Mouse (Mus musculus): ENCODE results near the gene Grhpr. TPM values are rescaled to one million over a fixed set of nuclear protein-coding genes. Genes with fewer than 3 reads are reported as not detected.
A peak's percentile ranks its signal among the peaks of the same experiment; 100 is the strongest.
"Not testable (repeated sequence)": the region's sequence is repeated elsewhere in the genome, so short reads cannot be mapped to it uniquely, and the experiment has no call there.

Gene Grhpr
- total RNA-seq, 2 experiments from 2014 or later, result 7.9 to 11.8 TPM

DNA sequence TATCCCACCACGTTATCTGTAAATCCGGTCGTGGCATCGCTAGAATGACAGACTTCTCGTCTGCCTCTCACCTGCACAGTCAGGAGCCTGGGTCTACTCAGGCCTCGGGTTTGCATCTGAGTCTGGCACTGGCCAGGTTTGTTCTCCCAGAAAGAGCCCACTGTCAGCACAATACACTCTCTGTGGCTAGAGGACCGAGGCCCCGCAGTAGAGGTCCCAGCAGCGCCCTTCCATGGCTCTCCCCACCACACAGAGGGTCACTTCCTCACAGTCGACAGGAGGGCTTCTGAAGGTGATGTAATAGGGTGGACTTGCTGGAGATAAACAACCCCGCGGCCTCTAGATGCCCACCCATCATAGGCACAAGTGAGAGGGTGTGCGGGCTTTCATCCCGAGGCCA, 7.3 kb upstream of the Grhpr start:
- ATAC-seq (replicated peaks; ENCODE audit: poor library complexity), result peak; percentile 5; the same call in 1 of the 2 replicates

DNA sequence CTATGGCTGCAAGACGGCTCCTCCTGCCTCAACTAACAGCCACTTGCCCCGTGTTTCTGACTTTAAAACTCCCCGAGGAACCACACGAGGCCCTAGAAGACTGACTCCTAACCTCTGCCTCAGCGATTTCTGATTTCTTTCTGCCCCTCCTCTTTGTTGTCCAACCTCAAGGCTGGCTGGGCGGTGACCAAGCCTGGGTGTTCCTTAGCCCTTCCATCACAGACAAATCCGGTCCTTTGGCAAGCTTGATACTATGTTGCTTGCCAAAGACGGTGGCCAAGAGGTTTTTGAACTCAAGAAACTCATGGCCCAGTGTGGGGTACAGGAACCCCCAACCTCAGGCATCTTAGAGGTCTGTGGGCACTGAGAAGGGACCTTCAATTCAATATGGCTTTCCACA, 6.9 kb upstream of the Grhpr start:
- ATAC-seq (replicated peaks; ENCODE audit: poor library complexity), result no peak

DNA sequence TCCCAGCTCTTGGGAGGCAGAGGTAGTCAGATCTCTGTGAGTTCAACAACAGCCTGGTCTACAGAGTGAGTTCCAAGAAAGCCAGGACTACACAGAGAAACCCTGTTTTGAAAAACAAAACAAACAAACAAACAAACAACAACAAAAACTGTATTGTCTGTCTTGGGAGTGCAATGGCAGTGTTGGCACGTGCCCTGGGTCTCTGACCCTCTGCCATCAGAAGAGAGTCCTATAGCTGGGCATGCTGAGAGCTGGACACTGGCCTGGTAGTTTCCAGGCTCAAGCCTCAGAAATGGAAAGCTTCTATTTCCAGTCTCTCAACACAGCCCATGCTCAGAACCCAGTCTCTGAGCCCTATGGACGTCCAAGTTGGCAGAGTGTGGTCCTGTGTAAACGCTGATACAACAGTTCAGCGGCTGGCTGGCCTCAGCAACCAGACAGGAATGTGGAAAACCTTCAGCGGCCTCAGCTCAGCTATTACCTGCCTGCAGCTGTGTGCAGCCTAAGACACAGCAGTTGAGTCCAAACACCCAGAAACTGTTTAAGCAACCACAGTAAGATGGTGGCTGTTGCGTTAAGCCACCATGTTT, 5.1 kb upstream of the Grhpr start:
- no peak for ATAC-seq (replicated peaks; ENCODE audit: poor library complexity)

DNA sequence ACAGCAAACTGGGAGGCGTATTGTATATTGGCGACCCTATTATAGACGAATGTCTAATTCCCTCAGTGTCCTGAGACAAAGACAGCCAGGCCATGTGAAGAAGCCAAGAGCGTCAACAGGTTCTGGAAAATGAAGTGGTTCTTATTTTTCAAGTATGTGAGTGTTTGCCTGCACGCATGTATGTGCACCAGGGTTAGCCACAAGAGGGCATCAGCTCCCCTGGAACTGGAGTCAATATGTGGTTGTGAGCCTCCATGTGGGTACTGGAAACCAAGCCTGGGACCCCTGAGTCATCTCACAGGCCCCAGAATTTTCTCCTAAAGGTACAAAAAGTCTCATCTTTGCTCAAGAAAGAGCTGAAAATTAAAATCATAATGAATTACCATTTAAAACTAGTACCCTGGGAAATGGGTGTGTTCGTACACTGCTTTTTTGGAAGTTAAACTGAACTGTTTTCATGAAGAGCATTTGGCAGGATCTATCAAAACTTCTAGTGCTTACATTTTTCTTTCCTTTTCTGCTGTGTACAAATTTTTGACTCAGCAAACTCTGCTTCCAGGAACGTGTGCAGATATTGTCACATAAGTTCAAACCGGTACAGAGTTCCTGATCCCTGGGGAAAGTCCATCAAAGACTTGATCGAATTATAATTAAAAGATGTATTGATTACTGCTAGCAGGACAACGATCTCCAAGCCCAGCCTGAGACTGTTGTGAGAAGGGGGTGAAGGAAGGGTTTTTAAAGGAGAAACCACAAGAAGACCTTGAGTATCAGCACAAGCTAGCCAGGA, 4.1 kb upstream of the Grhpr start:
- ATAC-seq (replicated peaks; ENCODE audit: poor library complexity), result no peak

DNA sequence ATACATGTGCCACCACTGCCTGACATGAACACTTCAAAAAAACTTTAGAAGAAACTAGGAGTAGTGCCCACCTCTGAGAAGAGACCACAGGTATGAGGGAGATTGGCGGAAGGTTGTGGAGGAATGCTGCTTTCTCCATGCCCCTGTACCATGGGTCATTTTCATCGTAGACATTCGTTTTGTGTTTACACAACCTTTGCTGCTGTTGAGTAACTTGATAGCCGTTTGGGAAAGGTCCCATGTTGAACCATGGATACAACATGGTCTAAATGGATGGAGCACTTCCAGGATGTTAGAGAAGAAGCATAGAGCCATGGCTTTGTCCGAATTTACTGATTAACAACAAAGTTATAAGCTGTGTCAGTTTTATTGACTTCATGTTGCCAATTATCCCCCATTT, 3.0 kb upstream of the Grhpr start:
- no peak for ATAC-seq (replicated peaks; ENCODE audit: poor library complexity)

DNA sequence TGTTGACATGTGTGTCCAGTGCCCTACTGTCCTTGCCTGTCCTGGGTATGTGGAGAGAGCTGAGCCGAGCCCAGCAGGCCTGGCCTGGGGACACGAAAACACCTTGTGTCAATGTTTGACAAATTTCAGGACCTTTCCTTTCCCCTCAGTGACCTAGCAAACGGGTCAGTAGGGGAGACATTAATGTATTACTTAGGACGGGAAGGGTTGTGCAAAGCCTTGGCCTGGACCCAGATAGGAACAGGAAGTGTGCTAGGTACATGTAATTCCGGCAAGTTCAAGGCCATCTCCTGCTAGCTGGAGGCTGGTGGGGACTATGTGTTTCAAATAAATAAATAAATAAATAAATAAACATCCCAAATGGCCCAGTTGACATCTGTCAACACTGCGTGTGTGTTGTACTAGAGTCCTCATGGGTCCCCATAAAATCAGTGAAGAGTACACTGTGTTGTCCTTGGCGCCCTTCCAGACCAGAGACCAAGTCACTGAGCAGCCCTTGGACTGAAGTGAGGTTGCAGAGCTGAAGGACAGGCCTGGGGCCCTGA, 1.3 kb upstream of the Grhpr start:
- ATAC-seq (replicated peaks; ENCODE audit: poor library complexity), result no peak

DNA sequence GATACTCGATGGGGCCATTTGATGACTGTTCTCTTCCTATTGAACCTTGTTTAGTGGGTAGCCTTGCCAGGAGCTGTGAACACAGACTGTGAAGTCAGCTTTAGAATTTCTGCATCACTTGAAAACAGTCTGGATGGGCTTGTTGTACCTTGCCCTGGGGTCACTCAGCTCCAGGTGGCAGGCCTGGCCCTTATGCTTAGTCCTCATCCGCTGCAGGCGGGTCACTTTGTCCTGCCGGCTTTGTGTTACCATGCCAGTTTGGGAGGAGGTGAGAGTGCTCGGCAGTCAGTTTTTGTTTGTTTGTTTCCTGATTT, 736 bp downstream of the Grhpr start:
- ATAC-seq (replicated peaks; ENCODE audit: poor library complexity), result no peak

DNA sequence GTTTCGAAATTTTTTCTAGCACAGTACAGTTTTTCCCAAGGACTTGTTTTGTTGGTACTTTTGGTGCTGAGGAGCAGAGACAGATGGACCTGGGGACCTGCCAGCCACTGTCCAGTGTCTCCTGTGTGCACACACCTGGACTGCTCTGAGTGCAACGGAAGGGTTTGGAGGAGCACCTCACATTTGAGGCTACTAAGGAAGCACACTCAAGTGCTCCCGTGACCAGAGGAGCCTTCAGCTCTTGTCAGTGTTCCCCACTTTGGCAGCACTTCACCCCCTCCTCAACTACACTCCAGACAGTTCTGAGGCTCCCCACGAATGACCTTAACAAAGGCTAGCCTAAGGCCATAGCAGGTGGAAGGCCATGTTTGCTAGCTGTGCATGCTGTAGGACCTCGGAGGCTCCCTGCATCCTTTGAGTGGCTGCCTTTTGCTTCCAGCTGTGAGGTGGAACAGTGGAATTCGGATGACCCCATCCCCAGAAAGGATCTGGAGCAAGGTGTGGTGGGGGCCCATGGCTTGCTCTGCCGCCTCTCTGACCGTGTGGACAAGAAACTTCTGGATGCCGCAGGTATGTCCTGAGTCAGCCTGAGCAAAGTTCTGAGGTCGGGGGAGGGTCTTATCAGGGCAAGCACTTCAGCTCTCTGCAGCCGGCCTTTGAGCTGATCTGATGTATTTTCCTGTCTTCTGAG, 1.4 kb downstream of the Grhpr start:
- ATAC-seq (replicated peaks; ENCODE audit: poor library complexity), result no peak

DNA sequence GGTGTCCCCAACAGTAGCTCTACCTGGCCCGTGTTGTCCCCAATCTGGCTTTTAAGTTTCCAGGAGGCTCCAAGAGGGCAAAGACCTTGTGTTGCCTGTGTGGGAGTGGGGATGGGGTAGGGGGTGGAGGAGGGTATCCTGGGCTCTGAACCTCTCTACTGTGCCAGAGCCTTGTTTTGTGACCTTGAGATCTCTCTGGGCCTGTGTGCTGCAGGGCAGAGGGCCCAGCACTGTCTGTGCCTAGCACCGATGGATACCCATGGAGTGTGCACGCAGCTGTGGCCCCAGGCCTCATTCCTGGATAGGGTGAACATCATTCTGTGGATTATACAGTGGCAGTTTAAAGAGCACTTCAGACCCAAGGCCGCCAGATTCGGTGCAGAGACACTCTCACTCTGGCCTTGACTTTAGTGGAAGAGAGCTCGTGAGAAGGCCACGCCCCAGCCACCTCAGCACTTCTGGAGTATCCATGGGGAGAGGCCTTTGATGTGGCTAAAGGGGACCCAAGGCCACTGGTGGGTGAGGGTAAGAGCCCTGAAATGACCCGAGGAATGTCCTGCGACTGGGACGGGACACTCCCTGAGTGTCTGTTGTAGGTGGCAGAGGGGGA, 2.0 kb downstream of the Grhpr start:
- ATAC-seq (replicated peaks; ENCODE audit: poor library complexity), result no peak

DNA sequence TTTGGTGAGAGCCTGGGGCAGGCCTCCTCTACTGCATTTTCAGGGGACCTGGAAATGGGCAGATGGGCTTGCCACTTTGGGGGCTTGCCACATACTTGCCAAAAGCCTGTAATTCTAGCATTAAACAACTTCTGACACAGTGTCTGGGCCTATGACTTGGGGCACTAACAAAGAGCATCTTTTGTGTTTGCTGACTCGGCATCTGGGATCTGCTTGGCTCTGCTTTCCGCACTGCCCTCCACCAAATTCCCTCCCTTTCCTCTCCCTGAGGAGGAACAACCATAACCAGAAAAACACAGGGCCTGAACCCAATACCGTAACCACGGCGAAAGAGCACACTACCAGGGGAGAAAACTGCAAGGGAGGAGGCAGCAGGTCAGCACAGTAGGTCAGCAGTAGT, 9.4 kb downstream of the Grhpr start:
- ATAC-seq (replicated peaks; ENCODE audit: poor library complexity), result no peak

DNA sequence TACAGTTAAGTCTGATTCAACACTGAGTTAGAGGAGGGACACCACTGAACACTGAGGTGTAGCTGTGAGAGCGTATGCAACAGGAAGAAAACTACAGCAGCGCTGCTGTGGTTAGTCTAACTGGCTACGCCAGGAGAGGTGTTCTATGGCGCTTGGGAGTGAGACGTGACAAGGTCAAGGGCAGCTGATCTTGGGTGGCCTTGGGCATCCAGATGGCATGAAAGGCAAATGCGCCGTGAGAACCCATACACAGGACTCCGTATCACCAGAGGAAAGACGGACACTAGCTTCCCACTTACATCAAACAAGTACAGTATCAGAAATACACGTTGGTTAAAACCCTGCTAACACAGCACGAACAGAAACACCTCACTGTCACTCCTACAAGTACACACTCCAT, 11.1 kb downstream of the Grhpr start:
- not testable (repeated sequence) for ATAC-seq (replicated peaks; ENCODE audit: poor library complexity)

DNA sequence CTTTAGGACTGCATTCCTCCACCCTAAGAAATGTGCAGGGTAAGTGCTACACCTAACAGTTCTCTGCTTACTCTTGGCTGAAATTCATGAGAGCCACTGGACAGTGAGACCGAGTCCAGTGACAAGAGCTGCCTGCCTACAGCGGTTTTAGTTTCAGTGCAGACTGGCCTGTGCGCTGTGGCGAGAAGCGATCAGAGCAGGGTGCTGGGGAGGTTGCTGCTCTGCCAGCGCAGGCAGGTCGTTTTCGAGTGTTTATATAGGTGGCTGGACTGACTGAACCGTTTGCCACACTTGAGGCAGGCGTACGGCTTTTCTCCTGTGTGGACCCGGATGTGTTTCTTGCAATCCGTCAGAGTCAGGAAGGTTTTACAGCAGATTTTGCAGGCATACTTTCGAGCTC, 12.0 kb downstream of the Grhpr start:
- ATAC-seq (replicated peaks; ENCODE audit: poor library complexity), result not testable (repeated sequence)

DNA sequence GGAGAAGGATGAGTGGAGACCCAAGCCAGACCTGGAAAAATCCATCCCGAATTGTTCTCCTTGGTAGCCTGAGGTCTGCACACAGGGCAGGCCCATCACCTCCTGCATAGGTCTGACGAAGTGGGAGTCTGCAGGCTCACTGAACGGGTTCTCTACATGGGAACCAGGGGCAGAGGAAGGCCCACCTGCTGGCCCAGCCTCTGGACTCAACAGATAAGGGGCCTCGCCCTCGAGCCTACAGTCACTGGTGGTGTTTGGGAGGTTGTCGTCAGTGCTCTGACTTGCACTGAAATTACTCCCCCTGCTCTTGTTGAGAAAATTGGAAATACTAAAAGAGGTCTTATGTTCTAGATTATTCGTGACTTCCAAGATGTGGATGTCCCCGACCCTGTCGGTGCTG, 12.7 kb downstream of the Grhpr start:
- peak; percentile 99 for ATAC-seq (replicated peaks; ENCODE audit: poor library complexity)

DNA sequence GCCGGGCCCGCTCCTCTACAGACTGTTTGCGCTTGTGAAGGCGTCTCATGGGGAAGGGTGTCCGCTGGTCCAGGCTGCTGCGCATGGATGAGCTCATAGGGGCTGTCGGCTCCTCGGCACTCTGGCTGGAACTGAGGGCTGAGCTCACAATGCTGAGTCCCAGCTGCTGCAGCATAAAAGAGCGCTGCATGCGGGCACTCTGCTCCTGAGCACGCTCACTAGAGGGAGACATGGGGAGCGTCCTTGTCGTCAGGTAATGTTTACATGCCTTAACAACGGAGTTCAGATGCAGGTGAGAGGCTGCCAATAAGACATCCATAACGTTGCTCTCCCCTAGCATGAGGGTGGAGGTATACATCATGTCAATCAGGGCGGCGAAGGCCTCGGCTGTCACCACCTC, 13.6 kb downstream of the Grhpr start:
- ATAC-seq (replicated peaks; ENCODE audit: poor library complexity), result no peak

DNA sequence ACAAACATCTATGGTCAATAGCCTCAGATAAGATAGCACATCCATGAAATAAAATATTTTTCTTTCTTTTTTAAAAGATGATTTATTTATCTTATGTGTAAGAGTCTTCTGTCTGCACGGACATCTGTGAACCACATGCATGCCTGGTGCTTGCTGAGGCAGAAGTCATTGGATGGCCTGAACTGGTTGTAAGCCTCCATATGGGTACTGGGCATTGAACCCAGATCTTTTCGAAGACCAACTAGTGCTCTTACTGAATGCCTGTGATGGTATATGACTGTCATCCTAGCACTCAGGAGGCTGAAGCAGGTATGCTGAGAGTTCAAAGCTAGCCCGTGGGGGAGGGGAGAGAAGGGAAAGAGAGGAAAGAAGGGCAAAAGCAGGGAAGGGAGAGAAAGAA, 16.9 kb downstream of the Grhpr start:
- ATAC-seq (replicated peaks; ENCODE audit: poor library complexity), result no peak

DNA sequence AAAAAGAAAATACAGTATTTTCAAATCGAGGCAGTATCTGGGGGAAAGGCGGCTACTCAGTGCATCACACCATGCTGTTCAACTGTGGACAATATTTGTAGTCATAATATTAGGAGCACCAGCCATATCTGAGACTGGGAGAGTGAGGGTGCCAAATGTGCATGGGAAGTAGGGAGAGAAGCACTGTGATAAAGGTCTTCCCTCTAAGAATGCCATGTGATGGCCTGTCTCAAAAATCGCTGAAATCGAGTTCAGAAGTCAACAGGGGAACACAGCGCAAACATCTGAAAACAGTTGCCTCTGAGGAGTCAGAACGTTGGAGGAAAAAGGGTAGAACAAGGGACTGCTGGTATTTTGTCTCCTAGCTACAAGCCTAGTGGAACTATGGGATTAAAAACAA, 18.8 kb downstream of the Grhpr start:
- no peak for ATAC-seq (replicated peaks; ENCODE audit: poor library complexity)

DNA sequence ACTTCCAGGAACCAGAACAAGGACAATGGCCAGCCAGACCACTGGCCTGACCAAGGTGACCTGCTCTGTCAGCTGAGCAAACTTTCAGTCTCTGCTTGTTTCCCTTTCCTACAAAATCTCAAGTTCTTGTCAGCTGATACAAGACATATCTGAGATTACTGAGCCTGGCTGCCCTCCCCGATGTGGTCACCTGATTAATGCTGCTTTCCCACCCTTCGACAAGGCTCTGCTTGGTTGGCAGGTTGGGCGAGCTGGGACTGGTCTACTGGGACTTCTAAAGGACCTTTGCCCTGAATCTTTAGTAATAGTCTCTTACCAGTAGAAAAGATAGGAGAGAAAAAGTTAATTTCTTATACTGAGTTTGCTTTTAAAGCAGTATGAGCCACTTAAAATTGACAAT, 24.3 kb downstream of the Grhpr start:
- ATAC-seq (replicated peaks; ENCODE audit: poor library complexity), result no peak

DNA sequence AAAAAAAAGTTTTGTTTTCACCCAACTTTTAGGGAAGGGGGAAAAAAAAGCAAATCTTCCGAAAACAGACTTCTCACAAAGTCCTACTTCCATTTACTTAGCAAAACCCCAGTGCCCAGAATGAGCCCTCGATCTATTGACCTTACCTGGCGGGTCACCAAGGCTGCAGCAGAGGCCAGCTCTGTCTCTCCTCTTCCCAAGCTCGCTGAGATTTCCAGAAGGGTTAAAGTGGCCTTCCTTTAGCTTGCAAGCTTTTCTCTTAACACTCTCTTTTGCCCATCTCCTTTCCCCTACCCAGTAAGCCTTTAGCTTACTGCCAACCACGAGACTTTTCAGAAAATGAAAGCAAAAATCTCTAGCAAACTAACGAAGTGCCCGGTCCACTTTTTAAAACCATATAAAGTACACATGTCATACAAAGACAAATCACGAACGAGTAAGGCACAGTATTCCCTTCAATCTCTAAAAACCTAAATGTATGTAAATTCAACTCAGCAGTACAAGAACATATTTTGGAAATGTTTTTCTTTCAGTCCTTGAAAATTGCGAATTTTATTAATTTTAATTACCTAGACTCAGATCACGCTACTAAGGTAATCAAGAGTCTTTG, 29.7 kb downstream of the Grhpr start:
- no peak for ATAC-seq (replicated peaks; ENCODE audit: poor library complexity)

DNA sequence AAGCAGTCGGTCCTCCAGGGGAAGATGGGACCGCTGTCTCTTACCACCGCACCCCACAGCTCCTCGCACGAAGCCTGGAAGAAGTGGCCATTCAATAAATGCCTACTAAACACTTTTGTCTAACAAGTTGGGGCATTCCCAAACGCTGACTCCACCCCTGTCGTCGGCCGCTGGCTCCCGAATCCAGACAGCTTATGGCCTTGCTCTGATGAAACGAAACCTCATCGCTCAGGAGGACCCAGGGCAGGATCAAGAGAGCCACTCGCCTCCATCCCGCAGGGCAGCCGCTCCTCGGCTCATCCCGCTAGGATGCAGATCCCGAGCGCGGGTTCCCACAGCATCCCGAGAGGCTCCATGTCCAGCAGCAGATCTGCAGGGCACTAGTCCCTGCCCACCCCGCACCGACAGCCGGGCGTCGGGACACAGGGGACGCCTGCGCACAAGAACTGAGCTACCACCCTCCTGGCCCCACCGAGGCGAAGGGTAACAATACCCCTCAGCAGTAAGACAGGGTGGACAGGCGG, 30.4 kb downstream of the Grhpr start:
- peak; percentile 1; the same call in 1 of the 2 replicates for ATAC-seq (replicated peaks; ENCODE audit: poor library complexity)

DNA sequence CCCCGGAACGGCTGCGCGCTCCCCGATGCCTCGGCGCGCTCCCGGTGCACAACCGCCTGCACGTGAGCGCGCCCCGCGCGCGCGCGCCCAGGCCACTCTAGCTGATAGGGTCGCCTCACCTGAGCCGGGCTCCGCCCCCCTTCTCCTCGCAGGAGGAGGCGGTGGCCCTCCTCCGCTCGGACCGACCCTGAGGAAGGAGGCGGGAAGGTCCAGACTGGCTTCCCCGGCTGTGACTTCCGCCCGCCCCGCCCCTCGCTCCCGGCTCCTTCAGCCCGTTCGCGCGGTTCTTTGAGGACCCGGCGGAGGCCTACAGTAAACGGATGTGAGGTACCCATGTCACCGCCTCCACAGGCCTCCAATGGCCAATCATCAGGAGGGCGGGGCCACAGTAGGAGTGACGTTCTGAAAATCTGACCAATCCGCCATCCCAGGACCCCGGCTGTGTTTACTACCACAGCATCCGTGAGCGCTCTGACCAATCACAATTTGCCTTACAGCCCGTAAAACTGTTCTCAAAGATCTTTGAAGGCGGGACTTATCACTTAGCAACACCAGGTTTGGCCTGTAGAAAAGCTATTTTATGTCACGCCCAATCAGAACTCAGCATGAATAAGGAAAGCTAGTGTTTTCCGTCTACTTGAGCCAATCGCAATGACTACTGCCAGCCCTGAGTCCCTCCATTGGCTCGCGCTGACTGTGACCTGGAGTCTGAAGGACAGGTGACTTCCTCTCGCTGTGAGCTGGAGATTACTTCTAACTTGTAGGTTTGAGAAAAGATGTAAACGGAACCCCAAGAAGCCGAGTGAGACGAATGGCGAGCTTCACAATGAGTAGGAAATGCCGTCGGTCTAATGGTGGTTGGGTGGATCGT, 31.1 kb downstream of the Grhpr start, which contains the start of gene Zbtb5:
TSS of gene Zbtb5 (minus strand) at position 308 of the 871 bp plus-strand sequence.
- peak; percentile 81 for ATAC-seq (replicated peaks; ENCODE audit: poor library complexity)
